Mouse (Mus musculus) c-Kit-negative CD71-positive TER-119-positive erythroid progenitor cells, embryonic 14.5 days (primary cell): Measurements from ENCODE around the gene Ruvbl1.

Source experiments
- DNase-seq: peaks from one replicate; pipeline ENCODE4 v3.0.0-alpha.2; 2013; ENCODE audit warnings: low read depth, low spot score

The Ruvbl1 gene

GRCm38 (mm10) chr6:88493712-88494111 lies 28.5 kb downstream of the Ruvbl1 start:
- no peak for DNase-seq

- peak; percentile 49 for DNase-seq
Measured at GRCm38 (mm10) chr6:88499481-88500404, 34.5 kb downstream of the Ruvbl1 start.

DNA sequence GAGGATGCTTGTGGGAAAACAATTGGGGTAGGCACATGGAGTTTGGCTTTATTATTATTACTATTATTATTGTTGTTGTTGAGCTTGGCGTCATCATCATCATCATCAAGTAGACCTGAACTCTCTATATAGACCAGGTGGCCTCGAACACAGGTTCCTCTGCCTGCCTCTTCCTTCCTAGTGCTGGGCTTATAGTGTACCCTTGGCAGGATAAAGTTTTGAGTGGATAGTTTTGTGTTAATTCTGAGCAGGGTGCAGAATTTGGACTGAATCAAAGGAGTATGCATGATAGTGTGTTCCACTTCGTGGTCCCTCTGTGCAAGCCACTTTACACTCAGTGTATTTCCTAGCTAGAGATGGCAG lies 35.2 kb downstream of the Ruvbl1 start:
- DNase-seq, result no peak

DNA sequence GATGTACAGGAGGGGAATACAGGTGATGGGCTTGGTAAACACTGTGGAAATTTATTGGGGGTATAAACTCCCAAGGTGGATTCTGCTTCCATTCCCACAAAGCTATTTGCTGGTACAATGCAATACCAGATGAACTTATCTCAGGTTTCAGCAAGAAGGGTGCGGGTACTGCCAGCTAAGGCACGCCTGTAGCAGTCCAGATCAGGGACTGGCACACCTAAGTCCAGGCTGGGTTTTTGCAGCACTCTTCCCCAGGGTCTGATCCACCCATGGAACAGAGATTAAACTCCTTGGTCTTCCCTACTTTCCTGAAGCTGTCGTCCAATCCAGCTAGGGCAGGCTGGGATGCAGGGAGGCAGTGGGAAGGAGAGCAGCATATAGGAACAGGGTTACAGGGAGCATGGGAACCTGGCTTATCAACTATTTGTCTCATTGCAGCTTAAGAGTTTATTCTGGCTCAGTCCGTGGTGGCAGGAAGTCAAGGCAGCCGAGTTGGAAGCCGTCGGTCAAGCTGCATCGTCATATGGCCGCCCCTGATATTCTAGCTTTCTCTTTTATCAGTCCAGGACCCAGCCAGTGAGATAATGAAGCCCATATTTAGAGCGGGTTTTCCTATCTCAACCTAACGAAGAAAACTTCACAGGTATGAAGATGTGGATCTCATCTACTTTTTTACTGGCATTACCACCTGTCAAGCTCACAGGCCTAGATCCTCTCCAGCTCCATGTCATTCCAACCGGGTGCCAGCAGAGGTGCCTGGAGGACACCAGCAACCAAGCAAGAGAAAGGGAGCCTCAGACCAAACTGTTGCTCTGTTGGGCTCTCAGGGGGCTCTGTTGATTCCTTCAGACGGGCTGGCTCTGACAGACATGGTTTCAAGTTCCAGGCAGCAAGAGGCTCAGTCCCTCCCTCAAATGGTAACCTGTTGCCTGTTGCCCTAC lies 37.1 kb downstream of the Ruvbl1 start:
- peak; percentile 51 for DNase-seq

DNA sequence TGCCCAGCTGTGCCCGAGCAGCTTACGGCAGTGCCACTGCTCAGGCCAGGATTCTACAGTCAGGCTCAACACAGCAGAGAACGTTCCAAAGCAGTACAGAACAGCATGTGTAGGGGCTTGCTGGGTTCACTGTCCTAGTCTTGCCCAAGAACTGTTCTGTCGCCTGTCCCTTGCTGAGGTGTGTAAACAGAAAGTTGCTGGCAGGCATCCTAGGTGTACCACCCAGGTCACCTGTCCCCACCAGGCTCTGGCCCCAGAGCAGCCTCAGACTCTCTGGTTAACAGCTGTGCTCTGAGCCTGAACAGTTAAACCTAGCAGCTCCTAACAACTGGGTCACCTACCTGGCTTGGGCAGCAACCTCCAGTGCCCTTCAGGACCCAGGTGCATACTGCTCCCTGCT lies 37.8 kb downstream of the Ruvbl1 start:
- no peak for DNase-seq

DNA sequence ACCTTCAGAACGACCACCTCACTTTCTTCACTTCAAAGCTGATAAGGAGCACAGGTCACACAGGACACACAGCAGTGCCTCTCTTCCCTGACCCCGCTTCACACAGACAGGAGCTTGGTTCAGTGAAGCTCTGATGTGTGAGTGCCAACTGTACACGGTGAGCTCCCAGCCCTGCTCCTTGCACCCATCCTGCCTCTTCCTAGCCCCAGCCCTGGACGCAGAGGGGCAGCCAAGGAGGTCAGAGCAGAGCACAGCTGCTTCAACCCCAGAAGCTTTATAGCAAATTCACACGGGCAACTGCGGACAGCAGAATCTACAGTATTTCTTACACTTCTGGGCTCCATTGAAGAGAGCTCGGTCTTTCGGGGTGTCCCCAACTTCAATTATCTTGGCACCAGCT lies 48.8 kb downstream of the Ruvbl1 start:
- no peak for DNase-seq

DNA sequence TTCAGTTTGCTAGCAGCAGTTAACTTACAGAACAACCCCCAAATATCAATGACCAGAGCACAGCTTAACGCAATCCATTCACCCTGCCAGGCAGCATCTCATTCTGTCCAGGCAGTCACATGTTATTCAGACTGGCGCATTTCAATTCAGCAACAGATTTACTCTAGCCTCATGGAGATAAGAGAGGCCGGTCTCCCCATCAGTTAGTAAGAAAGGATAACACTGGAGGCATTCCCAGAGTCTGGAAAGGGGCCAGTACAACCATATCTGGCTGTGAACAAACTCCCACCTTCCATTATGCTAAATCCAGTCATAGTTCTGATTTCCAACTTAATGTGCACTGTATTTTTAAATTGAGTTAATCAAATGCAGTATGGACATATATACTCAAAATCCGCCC lies 49.3 kb downstream of the Ruvbl1 start:
- no peak for DNase-seq

DNA sequence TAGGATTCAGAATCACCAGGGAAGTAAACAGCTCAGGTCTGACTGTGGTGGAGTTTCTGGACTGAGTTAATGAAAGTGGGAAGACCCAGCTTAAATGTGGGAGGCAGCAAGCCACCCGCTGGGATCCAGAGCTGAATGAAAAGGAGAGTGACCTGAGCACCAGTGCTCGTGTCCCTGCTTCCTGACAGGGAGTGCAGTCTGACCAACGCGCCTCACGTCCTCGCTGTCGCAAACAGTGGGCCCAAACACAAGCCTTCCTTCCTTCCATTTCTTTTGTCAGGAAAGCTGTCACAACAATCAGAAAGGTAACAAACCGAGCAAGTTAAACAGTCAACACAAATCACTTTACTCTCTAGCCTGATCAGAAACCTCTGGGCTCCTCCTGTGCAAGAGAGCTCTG lies 50.8 kb downstream of the Ruvbl1 start:
- DNase-seq, result no peak

DNA sequence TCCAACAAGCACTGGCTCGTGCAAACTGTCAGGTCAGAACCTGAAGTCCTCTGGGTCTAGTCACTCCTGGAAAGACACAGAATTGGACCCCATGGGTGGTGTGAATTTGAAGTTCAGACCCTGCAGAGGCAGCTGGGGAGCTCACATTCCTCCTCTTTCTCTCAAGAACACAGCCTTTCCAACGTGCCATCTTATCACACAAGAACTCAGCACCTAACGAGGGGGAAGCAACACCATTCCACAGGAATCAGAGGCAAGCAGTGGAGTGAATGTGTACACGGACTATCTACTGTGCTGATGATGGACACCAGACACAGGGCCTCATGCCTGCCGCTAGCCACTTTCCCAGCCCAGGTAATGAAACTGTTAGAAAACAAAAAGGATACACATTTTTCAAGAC lies 51.5 kb downstream of the Ruvbl1 start:
- no peak for DNase-seq

DNA sequence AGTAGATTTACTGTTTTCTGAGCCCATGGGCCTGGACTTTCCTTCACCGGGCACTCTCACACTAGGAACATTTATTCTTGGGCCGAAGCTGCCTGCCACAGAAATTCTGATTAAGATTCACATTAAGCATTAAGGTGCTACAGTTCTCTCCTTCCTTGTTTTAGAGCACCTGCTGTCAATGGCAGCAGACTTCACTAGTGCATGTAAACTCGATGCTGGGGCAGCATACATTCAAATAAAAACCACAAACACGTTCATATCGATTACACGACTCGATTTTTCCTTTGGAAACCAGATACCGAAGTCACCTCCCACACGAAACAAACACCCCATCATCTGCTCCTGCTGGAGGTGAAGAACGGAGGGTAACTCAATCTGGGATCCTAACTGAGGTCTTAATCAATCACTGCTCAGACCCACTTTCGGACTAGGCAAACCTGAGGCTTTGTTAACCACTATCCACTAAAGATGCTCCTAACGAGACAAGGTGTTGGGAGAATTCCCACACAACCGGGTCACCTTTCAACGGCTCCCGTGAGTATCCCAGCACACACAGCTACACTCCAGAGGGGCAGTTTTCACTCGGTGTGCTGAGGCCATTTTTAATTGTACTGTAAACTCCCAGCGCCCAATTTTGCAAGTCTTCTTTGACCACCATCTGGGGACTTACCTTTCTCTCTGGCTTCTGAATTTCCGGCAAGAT lies 52.6 kb downstream of the Ruvbl1 start:
- no peak for DNase-seq

- DNase-seq, result peak; percentile 86
Measured at GRCm38 (mm10) chr6:88518404-88519263, 53.4 kb downstream of the Ruvbl1 start, which contains the start of gene Sec61a1. TSS of gene Sec61a1 (minus strand) at chr6:88518905.

DNA sequence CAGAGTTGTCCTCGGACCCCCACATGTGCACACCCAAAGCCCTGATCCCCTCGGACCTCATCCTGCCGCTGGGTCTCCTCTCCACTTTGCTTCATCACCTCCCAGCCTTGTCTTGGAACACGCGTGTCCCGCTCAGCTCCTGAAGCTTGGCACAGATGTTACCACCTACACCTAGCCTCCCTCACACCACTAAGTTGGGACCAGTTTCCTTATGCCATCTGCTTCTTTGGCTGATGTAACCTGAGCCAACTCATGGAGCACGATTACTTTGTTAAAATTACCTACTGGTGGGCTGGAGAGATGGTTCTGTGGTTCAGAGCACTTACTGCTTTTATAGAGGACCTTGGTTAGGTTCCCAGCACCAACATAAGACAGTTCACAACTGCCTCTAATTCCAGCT lies 56.6 kb downstream of the Ruvbl1 start:
- no peak for DNase-seq

- no peak for DNase-seq
Measured at GRCm38 (mm10) chr6:88522606-88523005, 57.4 kb downstream of the Ruvbl1 start.

GRCm38 (mm10) chr6:88523043-88523442 lies 57.8 kb downstream of the Ruvbl1 start:
- no peak for DNase-seq

- no peak for DNase-seq
Measured at GRCm38 (mm10) chr6:88523451-88523850, 58.2 kb downstream of the Ruvbl1 start.

DNA sequence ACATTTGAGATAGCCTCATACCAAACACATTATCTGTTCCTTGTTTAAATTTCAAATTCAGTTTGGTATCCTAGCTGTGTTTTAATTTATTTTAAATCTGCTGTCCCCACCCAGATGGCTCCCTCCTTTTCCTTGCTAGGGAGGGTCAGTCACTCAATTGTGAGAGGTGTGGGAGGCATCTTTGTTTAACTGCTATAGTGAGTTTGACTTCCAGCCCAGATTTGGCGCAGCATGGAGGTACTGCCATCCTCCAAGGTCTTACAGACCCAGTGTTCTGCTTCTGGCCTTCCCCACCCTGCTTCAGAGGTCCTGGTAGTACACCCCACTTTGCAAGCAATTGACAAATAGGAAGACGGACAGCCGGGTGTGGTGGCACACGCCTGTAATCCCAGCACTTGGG lies 58.8 kb downstream of the Ruvbl1 start:
- no peak for DNase-seq

GRCm38 (mm10) chr6:88530306-88530705 lies 65.1 kb downstream of the Ruvbl1 start:
- no peak for DNase-seq

- no peak for DNase-seq
Measured at GRCm38 (mm10) chr6:88540093-88540755, 75.0 kb downstream of the Ruvbl1 start.

DNA sequence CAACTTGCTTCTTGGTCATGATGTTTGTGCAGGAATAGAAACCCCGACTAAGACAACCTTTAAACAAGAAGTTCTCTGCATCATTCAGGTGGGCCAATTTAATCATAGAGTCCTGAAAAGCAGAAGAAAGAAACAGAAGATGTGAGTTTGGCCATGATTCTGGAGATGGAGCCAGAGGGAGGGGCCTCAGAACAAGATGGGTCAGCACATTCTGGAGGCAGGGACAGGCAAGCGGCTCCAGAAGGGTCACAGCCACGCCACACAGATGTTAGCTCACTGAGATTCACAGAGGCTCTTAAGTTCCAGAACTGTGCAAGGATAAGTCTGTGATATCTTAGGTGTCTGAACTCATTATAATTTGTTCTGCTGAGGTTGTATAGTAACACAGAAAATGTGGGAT lies 79.0 kb downstream of the Ruvbl1 start:
- no peak for DNase-seq

DNA sequence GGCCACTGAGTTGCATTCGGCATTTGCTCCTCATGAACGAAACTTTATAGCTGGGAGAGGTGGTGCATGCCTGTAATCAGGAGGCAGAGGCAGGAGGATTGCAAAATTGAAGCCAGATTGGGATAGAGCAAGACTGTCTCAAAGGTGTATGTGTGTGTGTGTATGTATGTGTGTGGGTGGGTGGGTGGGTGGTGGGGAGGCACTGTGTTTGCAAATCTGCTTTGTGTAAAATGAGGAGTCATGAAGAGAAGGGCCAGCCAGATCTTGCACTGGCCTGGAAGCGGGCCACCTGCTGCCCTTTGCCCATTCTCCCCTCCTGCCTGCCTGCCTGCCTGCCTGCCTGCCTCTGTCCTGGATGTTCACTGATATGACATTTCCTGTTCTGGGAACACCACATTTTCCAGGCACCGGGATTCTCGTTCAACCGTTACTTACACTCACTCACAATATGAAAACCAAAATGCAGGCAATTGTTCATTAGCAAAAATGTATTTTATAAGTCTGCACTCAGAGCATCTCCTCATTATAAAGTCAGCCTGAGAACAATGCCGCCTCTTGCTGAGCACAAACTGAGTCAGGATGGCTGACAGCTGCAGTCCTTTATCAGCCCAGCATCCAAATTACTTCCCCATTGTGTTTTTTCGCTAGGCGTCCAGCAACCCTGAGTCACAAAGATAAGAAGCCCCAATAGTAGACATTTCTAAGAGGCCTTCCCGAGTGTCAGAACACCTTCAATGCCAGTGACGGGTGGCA lies 79.6 kb downstream of the Ruvbl1 start:
- DNase-seq, result no peak
